Mouse (Mus musculus) heart, embryonic 11.5 days (tissue): ENCODE measurements around the gene Bmp6. TPM values are rescaled to one million over a fixed set of nuclear protein-coding genes. Genes with fewer than 3 reads are reported as not detected.

Source experiments
- ATAC-seq: fragments of 200-750 bp; cut with Nextera tagmentation; replicated peaks from 2 replicates; pipeline ENCODE4 v1.8.0; 2017; ENCODE audit warnings: moderate library complexity; ENCODE audit not compliant: insufficient number of reproducible peaks, low FRiP score, low TSS enrichment
- H3K27ac ChIP-seq: fragments of 300-500 bp; sonication (generic); 2 replicates; pipeline ENCODE4 v1.5.1; 2014; ENCODE audit warnings: mild to moderate bottlenecking, low read depth, low read length
- H3K27me3 ChIP-seq: fragments of 300-500 bp; sonication (generic); 2 replicates; pipeline ENCODE4 v1.6.1; 2014; ENCODE audit warnings: mild to moderate bottlenecking, low read length, mixed read lengths; ENCODE audit not compliant: control insufficient read depth, insufficient read depth
- H3K36me3 ChIP-seq: fragments of 300-500 bp; sonication (generic); 2 replicates; pipeline ENCODE4 v1.6.1; 2014; ENCODE audit warnings: mild to moderate bottlenecking, low read length, moderate library complexity, mixed read lengths; ENCODE audit not compliant: control insufficient read depth, insufficient read depth
- H3K4me1 ChIP-seq: fragments of 300-500 bp; sonication (generic); 2 replicates; pipeline ENCODE4 v1.6.1; 2014; ENCODE audit warnings: low read length; ENCODE audit not compliant: control insufficient read depth, insufficient read depth
- H3K4me2 ChIP-seq: fragments of 300-500 bp; sonication (generic); 2 replicates; pipeline ENCODE4 v1.6.1; 2014; ENCODE audit warnings: mild to moderate bottlenecking, moderate library complexity
- H3K4me3 ChIP-seq: fragments of 300-500 bp; sonication (generic); 2 replicates; pipeline ENCODE4 v1.5.1; 2014; ENCODE audit warnings: low read depth, low read length
- H3K9ac ChIP-seq: fragments of 300-500 bp; sonication (generic); 2 replicates; pipeline ENCODE4 v1.6.1; 2014; ENCODE audit warnings: mild to moderate bottlenecking, low read depth, low read length, moderate library complexity
- H3K9me3 ChIP-seq: fragments of 300-500 bp; sonication (generic); replicated peaks from 2 replicates; pipeline ENCODE4 v1.6.1; 2016; ENCODE audit warnings: low read length; ENCODE audit not compliant: control insufficient read depth
- WGBS: fragments of 180-500 bp; shearing (Covaris S2); extraction: QIAGEN DNeasy Blood & Tissue Kit; methylation state at CpG from one replicate; pipeline ENCODE4 v1.1.7; 2014; ENCODE audit not compliant: insufficient replicate concordance; 5-methylcytosine and 5-hydroxymethylcytosine counted together
- polyA plus RNA-seq: library from polyadenylated mRNA; unstranded; fragments of >200 nt; fragmentation: Nextera tagmentation; extraction: Ambion mirVana; gene quantifications from 2 replicates; pipeline ENCODE4 v1.2.1, GENCODE M21; 2014

Bmp6 gene
- polyA plus RNA-seq, 1 experiment from 2014 or later: 2.6 TPM

DNA sequence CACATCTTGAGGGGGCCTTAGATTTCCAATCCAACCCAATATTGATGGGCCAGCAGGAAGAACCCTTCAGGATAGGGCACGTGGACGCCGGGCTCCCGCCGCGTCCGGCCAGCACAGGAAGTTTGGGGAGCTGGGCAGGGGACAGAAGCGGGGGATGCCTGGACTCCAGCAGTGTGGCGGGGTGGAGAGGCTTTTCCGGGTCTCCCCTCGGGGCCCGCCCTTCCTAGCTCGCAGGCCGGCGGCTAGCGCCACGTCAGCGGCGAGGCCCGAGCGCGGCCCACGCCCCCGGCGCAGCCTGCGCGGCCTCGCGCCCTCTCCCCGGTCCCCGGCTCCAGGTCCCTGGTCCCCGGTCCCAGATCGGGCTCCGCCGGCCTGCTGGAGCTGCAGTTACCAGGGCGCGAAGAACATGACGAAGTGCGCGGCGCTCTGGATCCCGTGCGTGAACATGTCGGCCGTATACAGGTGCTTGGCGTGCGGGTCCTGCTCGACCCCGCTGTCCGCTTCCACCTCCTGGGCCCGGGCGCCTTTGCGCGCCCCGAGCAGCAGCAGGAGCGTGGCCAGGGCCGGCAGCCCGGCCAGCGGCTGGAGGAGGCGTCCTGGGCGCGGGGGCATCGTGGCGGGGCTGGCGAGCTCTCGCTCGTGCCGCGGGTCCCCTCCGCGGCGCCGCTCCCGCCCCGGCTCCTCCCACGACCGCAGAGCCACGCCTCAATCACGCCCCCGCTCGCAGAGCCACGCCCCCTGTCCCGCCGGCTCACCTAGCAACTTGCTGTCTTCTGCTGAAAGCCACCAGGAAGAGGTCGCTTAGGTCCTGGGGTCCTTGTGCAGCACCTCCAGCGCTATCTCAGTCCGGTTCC lies 183.1 kb downstream of the Bmp6 start:
- ATAC-seq: peak; percentile 86
- peak overlapping the region; percentile 89 for H3K4me2 ChIP-seq
- under 1% methylated on average over 78 of the region's 87 CpGs for WGBS

GRCm38 (mm10) chr13:38528687-38529294 lies 183.9 kb downstream of the Bmp6 start, which contains the start of gene Txndc5:
Gene Txndc5 (minus strand): TSS chr13:38528824.
- Histone ChIP-seq H3K4me3 (peak within 1 kb of the TSS; percentile 95), H3K36me3 (no peaks in the 10 kb centered on the region), H3K4me2 (peak within 1 kb of the TSS; percentile 89), H3K27ac (peak within 1 kb of the TSS; percentile 97), H3K27me3 (no peaks in the 10 kb centered on the region), H3K9me3 (no peaks in the 10 kb centered on the region), H3K4me1 (peaks cover 27% of the 10 kb centered on the region), H3K9ac (peak within 1 kb of the TSS; percentile 96)
- ATAC-seq: no peak
- 51% methylated on average over 9 of the region's 9 CpGs for WGBS

More for the DNA sequence above, 183.1 kb downstream of the Bmp6 start:
- H3K9me3 ChIP-seq: no peaks in the 10 kb centered on the region
- H3K36me3 ChIP-seq: no peaks in the 10 kb centered on the region
- H3K27me3 ChIP-seq: no peaks in the 10 kb centered on the region
- peaks cover 27% of the 10 kb centered on the region for H3K4me1 ChIP-seq
- H3K9ac ChIP-seq: peak overlapping the region; percentile 96
- H3K4me3 ChIP-seq: peak overlapping the region; percentile 95
- peak overlapping the region; percentile 97 for H3K27ac ChIP-seq

- WGBS: 88% methylated on average over 6 of the region's 6 CpGs
- ATAC-seq: no peak
- H3K4me3 ChIP-seq: no peak overlapping the region
- H3K27me3 ChIP-seq: no peaks in the 10 kb centered on the region
- H3K36me3 ChIP-seq: no peaks in the 10 kb centered on the region
- no peaks in the 10 kb centered on the region for H3K9me3 ChIP-seq
- peaks cover 27% of the 10 kb centered on the region for H3K4me1 ChIP-seq
- no peak overlapping the region for H3K9ac ChIP-seq
- H3K27ac ChIP-seq: no peak overlapping the region
- no peak overlapping the region for H3K4me2 ChIP-seq
These were observed 184.7 kb downstream of the Bmp6 start for GRCm38 (mm10) chr13:38529576-38529975.

- no peaks in the 10 kb centered on the region for H3K36me3 ChIP-seq
- H3K4me3 ChIP-seq: no peak overlapping the region
- H3K4me2 ChIP-seq: no peak overlapping the region
- no peak overlapping the region for H3K27ac ChIP-seq
- no peaks in the 10 kb centered on the region for H3K9me3 ChIP-seq
- ATAC-seq: no peak
- WGBS: 94% methylated on average over 4 of the region's 4 CpGs
- H3K9ac ChIP-seq: no peak overlapping the region
- peaks cover 11% of the 10 kb centered on the region for H3K4me1 ChIP-seq
- H3K27me3 ChIP-seq: no peaks in the 10 kb centered on the region
These were observed 186.6 kb downstream of the Bmp6 start for GRCm38 (mm10) chr13:38531498-38531897.

DNA sequence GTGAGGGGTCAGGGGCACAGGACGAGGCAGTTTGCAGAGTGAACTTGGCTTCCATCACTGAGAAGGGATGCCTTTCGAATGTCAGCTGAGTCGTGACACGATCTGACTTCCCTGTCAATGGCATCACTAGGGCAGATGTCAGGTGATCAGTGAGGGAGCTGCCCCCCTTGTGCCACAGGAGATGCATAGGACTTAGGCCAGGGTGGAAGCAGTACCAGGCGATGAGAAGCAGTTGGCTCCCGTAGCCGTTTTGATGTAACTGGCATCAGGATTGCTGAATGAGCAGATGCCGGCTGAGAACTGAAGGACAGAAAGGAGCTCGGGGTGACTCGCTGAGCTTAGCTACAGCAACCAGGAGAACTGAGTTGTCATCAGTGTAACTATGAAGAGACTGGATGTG lies 188.6 kb downstream of the Bmp6 start:
- Histone ChIP-seq H3K4me1 (peaks cover 3% of the 10 kb centered on the region), H3K27me3 (no peaks in the 10 kb centered on the region), H3K4me3 (no peak overlapping the region), H3K9me3 (no peaks in the 10 kb centered on the region), H3K9ac (no peak overlapping the region), H3K4me2 (no peak overlapping the region), H3K36me3 (no peaks in the 10 kb centered on the region), H3K27ac (no peak overlapping the region)
- no peak for ATAC-seq
- 76% methylated on average over 10 of the region's 10 CpGs for WGBS

DNA sequence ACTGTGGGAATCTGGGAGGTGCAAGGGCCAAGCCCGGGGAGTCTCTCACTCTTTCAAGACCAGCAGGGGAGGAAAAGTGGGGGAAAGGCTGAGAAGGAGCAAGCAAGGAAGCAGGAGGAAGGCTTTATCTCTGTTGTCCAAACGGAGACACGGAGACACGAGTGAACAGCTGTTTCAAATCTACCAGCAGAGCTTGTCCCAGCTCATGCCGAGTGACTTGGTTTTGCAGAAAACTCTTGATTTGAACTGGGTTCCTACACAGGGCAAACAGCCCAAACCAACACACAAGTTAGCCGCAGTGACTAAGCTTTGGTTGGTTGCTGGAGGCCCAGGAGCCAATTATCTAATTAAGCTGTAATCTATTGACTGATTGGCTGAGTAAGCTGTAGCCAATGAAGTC lies 189.1 kb downstream of the Bmp6 start:
- no peaks in the 10 kb centered on the region for H3K27me3 ChIP-seq
- no peak overlapping the region for H3K9ac ChIP-seq
- H3K36me3 ChIP-seq: no peaks in the 10 kb centered on the region
- no peak for ATAC-seq
- WGBS: 13% methylated on average over 6 of the region's 6 CpGs
- no peaks in the 10 kb centered on the region; the same call in 1 of the 2 replicates for H3K4me1 ChIP-seq
- H3K4me2 ChIP-seq: no peak overlapping the region
- H3K27ac ChIP-seq: no peak overlapping the region
- H3K9me3 ChIP-seq: no peaks in the 10 kb centered on the region
- no peak overlapping the region for H3K4me3 ChIP-seq

DNA sequence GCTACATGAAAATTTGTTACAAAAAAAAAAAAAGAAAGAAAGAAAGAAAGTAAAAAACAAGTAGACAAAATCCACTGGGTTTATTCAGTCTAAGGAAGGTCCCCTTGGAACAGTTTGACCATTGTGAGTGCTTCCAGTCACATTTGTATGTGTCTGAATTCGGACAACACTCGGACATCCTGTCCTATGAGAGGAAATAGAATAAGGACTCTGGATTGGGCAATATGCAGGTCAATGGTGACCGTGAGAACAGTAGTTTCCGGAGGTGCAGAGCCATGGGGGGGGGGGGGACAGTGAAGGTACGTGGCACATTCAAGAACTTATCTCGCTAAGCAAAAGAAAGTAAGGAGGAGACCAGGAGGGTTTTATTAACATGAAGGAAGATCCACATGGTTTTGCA lies 189.8 kb downstream of the Bmp6 start:
- no peak for ATAC-seq
- H3K4me2 ChIP-seq: no peak overlapping the region
- H3K9ac ChIP-seq: no peak overlapping the region
- H3K36me3 ChIP-seq: no peaks in the 10 kb centered on the region
- 64% methylated on average over 6 of the region's 6 CpGs for WGBS
- H3K4me1 ChIP-seq: no peaks in the 10 kb centered on the region; the same call in 1 of the 2 replicates
- H3K9me3 ChIP-seq: no peaks in the 10 kb centered on the region
- H3K4me3 ChIP-seq: no peak overlapping the region
- H3K27ac ChIP-seq: no peak overlapping the region
- H3K27me3 ChIP-seq: no peaks in the 10 kb centered on the region

DNA sequence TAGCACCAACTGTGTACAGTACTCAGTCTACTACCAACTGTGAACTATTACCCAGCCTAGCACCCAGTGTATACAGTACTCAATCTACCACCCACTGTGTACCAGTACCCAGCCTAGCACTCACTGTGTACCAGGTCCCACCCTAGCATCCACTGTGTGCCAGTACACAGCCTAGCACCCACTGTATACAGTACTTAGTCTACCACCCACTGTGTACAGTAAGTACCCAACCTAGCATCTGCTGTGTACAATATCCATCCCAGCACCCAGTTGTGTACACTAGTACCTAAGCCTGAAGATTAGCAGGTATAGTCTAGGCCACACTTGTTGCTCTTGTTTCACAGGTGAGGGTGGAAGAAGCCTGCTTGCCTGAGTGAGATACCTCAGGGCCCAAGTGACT lies 192.6 kb downstream of the Bmp6 start:
- no peak for ATAC-seq
- Histone ChIP-seq H3K4me1 (no peaks in the 10 kb centered on the region; the same call in 1 of the 2 replicates), H3K27me3 (no peaks in the 10 kb centered on the region), H3K27ac (no peak overlapping the region), H3K36me3 (no peaks in the 10 kb centered on the region), H3K4me2 (no peak overlapping the region), H3K4me3 (no peak overlapping the region), H3K9me3 (no peaks in the 10 kb centered on the region), H3K9ac (no peak overlapping the region)
